In the genomic region with DNA sequence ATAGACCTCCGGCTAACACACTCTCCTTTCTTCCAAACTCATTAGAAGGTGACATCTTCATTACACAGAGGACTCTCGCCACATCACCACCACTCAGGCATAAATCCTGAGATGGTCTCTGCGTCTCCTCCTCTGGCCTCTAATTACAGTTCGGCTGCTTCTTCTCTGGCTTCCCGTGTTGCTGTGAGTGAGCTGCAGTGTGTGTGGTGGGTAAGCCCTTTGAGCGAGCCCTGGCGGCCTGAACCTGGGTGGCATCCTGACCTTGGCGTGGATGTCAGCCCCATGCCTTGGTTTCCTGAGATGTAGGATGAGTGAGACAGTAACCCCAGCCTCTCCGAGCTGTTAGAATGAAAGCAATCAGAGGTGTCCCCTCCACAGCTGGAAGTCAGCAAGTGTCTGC, we compare ENCODE assay signal across 22 mouse cellular contexts. TPM values are rescaled to one million over a fixed set of nuclear protein-coding genes. Genes with fewer than 3 reads are reported as not detected.
"Had no signal": no experiment of that assay in that cellular context is flagged by ENCODE, and none has a peak within 500 bp of the region (broad histone marks: within the 10 kb centered on the region; RNA-seq: fewer than 3 reads in every experiment).

No protein-coding gene starts in this region.

- H3K4me3 ChIP-seq: limb, embryonic 13.5 days; liver, embryonic 13.5 days; midbrain, embryonic 12.5 days; midbrain, embryonic 15.5 days; neural tube, embryonic 12.5 days; neural tube, embryonic 15.5 days had no signal

- H3K36me3 ChIP-seq: limb, embryonic 13.5 days; liver, embryonic 13.5 days; midbrain, embryonic 12.5 days; midbrain, embryonic 15.5 days; neural tube, embryonic 12.5 days; neural tube, embryonic 15.5 days had no signal

- H3K27ac ChIP-seq: liver, embryonic 13.5 days; macrophage; midbrain, embryonic 12.5 days; midbrain, embryonic 15.5 days; neural tube, embryonic 12.5 days; neural tube, embryonic 15.5 days; stomach, postnatal 0 days had no signal

- H3K27me3 ChIP-seq: limb, embryonic 13.5 days; liver, embryonic 13.5 days; midbrain, embryonic 12.5 days; midbrain, embryonic 15.5 days; neural tube, embryonic 12.5 days; neural tube, embryonic 15.5 days had no signal

- H3K9me3 ChIP-seq: limb, embryonic 13.5 days; liver, embryonic 13.5 days; midbrain, embryonic 12.5 days; neural tube, embryonic 12.5 days; neural tube, embryonic 15.5 days had no signal

- DNase-seq: kidney, adult 18-20 months; kidney, adult 9 months; kidney, postnatal 14 days; kidney, postnatal 4 days; left cerebral cortex, postnatal 4 days; liver; liver, embryonic 13.5 days; lung, embryonic 14.5 days; right cerebral cortex, adult 18-20 months; right cerebral cortex, postnatal 14 days; right cerebral cortex, postnatal 4 days; thymus, adult 2 months; thymus, postnatal 25 days had no signal

- H3K4me1 ChIP-seq: neural tube, embryonic 15.5 days had no signal

RNA-seq across cellular contexts. Expression of a gene that starts 46.4 kb away (rescaled TPM):
- total RNA-seq: megakaryocyte, adult 5-6 weeks had no signal
- polyA plus RNA-seq: stomach, embryonic 14.5 days; thymus, adult 2 months had no signal
